Mouse (Mus musculus): ENCODE measurements around the gene Chchd1.

GRCm38 (mm10) chr14:20696986-20697385 lies 5.8 kb upstream of the Chchd1 start:
- TF ChIP-seq CTCF (IDR thresholded peaks at IDR 0.05; ENCODE audit: insufficient read depth, low read depth, low read length) (no peak), POLR2A (IDR thresholded peaks at IDR 0.05; ENCODE audit: insufficient read depth, low read depth, low read length) (no peak)
